Mouse (Mus musculus) right cerebral cortex, postnatal 10 days (tissue): Measurements from ENCODE around the gene Rfx2.
A peak's percentile ranks its signal among the peaks of the same experiment; 100 is the strongest.

Source experiments
- DNase-seq, 2 experiments: peaks; one replicate each; pipeline ENCODE4 v3.0.0; 2021; ENCODE audit warnings: low spot score in 2 of 2

Gene Rfx2

DNA sequence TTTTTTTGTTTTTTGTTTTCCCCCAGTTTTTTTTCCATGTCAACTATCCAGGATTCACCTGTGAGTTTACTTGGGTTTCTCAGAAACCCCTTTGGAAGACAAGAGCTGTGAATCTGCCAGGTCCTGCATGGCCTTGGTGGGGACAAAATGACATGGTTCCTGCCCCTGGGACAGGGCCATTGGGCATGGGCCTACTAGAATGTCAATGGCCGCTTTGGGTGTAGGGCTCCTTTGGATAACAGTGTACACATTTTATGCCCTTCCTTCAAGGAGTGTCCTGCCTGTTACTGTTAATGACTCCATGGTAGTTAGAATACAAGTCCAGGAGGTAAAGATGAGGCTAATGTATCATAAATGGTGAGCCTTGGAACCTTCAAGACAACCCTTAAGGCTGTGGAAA, 2.1 kb upstream of the Rfx2 start:
- no peak for DNase-seq

DNA sequence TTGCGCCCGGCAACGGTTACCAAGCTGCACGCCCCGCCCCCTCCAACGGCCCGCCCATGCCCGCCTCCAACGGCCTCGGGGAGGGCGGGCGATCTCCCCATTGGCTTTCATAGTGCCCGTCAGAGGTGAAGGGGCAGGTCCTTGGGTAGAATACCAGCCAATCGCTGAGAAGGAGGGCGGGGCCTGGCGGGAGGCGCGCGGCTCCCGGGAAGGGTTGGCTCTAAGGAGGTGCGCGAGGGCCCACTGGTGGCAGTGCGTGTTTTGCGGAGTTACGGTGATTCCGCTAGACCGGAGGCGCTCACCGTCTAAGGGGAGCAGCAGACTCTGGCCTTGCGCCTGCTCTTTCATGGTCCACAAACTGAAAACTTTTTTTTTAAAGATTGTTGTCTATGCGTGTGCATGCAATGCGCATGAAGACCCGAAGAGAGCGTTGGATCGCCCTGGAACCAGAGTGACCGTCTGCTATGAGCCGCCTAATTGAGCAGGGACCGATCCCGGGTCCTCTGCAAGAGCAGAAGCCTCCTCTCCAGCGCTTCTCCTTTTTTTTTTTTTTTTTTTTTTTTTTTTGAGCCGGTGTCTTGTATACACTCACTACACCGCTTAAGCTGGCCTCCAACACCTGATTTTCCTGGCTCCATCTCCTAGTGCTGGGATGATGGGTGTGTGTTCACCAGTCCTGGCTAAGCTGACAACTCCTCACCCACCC, 451 bp upstream of the Rfx2 start:
- peak; percentile 99 for DNase-seq

GRCm38 (mm10) chr17:56829795-56830194, 1.0 kb downstream of the Rfx2 start:
- no peak for DNase-seq

DNA sequence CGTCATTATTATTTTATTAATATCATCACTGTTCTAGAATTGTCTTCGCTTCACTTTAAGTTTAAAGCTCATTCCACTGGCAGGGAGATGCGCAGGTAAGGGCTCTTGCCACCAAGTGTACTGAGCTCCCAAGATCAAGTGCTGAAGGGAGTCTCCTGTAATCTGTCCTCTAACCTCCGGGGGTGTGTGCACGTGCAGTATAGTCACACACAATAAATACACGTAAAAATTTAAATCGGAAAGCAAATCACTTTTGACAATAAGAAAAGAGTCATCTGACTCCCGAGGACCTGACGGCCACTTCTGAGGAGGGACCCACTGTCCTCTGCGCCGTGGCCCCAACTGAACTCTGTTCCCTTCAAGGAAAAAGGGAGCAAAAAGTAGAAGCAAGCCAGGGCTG, 1.6 kb downstream of the Rfx2 start:
- no peak for DNase-seq

DNA sequence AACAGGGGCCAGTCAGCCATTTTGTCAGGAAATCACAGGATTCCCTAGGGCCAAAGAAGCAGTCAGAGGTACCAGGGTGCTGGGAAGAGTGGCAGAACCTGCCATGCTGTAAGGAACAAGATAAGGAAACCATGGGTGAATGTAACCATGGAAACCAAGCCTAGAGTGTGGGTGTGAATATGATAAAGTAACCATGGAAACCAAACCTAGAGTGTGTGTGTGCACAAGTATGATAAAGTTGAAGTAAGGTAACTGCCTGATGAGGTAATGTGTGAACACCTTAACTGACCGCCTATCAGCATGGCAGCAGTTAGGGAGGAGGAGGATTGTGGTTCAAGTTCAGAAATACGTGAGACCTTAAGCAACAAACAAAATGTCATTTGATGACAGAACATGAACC, 4.1 kb downstream of the Rfx2 start:
- no peak for DNase-seq

DNA sequence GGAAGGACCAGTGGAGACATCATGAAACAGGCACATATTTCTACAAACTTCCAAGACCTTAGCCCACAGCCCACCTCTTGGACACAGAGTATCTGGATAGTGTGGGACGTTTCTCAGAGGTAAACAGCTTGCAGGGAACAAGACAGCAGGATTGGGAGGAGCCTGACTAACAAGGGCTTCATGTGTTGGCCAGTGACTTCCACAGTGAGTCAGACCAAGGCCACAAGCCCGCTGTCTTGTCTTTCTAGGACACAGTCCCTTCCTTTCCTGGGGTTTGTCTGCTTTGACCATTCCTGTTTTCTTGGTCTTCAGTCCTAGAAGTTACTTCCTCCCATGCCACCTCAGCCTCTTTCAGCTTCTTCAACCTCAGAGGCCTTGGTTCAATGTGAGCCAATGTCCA, 7.5 kb downstream of the Rfx2 start:
- no peak for DNase-seq

GRCm38 (mm10) chr17:56822380-56822779, 8.4 kb downstream of the Rfx2 start:
- no peak for DNase-seq

DNA sequence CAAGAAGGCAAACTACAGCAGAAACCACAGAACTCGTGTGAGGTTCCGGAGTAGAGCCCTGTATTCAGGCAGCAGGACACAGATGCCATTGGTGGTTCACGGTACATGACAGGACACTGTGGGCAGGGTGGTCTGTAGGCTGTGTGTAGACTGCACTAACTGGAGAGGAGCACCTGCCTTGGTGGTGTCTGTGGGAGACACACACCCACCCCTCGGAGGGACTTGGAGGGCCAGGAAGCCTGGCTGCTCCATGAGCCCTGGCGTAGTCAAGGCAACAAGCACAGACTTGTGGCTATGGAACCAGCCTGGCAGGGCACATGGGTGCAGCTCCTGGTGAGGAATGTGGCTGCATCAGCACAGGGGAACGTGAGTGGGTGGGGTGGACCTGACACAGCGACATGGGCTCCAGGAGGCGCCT, 11.1 kb downstream of the Rfx2 start:
- no peak for DNase-seq

DNA sequence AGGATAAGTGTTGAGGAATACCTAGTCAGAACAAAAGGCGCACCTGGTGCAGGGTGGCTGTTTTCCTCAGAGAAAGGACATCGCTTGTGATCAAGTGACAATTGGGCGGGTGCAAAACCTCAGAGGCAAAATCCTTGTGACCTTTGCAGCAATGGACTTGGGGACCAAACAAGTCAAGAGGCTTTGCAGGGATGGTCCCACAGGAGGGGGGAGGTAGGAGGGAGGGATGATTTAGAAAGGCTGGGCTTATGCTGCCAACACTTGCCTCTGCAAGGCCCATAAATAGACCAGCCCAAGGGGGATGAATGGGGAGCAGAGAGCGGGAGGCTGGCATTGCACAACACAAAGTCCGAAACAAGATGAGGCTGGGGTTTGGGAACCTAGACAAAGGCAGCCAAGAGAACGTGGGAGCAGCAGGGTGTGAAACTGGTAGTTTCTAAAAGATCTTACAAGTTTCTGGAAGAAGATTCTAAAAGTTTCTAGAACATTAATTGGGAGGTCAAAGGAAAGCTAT, 11.7 kb downstream of the Rfx2 start:
- no peak for DNase-seq

- DNase-seq = no peak
Measured at GRCm38 (mm10) chr17:56818067-56818636, 12.7 kb downstream of the Rfx2 start.

GRCm38 (mm10) chr17:56815057-56815345, 15.8 kb downstream of the Rfx2 start:
- DNase-seq = no peak

DNA sequence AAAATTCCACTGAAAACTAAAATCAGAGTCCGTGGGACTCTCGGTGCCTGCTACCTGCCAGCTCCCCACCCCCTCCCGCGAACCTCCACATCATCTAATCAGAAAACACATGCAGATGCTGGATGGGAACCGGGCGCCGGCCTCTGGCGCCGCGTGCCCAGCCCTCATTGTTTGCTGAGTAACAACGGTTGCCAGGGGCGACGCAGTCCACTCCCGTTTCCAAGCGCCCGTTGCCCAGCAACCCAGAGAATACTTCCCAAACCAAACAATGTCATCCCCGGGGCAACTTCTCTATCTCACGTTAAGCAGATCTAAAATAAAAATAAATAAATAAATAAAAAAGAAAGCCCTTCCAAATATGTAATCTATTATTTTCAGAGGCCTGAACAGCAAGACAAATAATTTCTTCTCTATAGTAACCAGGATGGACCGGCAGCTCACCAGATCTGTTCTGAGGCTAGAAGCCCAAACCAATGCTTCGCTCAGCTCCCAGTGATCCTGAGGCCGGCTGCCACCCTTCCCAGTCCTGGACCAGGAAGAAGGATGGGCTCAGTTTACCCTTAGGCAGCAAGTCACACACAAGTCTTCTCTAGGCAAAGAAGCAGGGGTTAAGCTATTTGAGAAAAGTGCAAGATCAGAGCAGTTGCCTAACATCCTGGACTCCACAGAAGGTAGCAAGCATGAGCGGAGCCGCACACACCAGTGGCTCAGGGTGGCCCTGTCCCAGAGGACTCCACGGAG, 16.3 kb downstream of the Rfx2 start:
- peak; percentile 91 to 94 for DNase-seq

DNA sequence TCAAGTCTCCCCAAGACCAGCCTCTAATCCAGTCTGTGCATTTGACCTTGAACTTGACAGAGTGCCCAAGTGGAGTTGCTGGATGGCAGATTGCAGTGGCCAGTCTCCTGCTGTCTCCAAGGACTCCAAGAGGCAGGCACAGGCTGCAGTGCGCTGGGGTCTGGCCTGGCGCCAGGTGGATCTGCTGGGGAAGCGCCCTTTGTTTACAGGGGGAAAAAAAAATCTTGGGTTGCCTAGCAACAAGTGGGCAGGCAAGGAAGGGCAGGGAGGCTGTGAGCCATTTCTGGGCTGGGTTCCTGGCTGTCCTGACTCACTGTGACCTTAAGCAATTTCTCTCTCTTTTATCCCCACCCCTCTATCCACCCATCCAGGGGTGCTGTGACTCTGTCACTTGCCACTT, 20.6 kb downstream of the Rfx2 start:
- DNase-seq = peak; percentile 91

- peak; percentile 87 to 90 for DNase-seq
Measured at GRCm38 (mm10) chr17:56808518-56808917, 22.3 kb downstream of the Rfx2 start.

DNA sequence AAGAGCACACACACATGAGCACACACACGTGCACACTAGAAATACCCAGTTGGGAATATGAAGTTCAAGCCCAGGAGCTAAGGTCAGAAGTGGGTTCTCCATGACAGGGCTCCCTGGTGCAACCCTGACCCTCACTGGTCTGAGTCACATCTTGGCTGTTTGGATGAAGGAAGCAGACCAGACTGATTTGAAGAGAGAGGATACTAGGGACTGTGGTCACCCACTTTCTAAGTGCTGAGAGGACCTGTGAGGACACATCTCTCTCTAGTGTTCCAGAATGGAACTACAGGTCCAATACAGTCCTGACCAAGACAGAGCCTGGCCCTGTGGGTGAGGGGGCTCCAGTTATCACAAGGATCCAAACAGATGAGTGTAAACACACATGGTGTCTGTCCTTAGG, 25.0 kb downstream of the Rfx2 start:
- DNase-seq = no peak

DNA sequence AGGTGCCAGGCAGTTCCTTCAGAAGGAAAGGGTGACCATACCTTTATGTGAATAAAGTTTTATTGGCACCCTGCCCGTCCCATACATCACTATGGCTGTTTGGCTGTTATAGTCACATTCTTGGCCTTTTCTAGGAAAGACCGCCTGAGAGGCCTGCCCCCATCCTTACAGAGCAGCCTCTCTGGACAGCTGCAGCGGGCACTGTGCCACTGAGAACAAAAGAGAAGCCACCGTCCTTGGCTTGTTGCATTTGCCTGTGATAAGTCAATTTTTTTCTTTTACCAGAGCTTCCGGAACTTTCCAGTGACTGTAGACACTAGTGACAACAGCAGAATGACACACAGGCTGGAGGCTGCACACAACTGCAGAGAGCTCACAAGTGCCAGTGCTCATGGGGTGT, 25.9 kb downstream of the Rfx2 start:
- no peak for DNase-seq

DNA sequence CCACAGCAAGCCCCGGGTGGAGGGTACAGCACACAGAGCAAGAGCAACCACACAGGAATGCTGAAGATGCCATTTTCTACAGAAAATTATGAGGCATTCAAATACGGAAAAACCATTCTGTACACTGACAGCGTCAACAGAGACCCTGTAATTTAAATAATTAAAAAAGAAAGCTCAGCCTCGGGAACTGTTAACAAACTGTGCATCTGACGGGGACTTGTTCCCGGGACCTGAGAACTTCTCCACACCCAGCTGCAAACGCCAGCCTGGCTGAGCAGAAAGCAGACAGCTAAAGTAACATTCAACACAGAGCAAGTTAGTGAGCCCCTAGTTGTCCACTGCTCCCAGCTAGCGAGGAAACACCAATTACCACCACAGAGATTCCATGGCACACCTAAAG, 28.7 kb downstream of the Rfx2 start:
- no peak for DNase-seq

- no peak for DNase-seq
Measured at GRCm38 (mm10) chr17:56799276-56799675, 31.5 kb downstream of the Rfx2 start.

GRCm38 (mm10) chr17:56793614-56794319, 37.0 kb downstream of the Rfx2 start:
- no peak for DNase-seq

DNA sequence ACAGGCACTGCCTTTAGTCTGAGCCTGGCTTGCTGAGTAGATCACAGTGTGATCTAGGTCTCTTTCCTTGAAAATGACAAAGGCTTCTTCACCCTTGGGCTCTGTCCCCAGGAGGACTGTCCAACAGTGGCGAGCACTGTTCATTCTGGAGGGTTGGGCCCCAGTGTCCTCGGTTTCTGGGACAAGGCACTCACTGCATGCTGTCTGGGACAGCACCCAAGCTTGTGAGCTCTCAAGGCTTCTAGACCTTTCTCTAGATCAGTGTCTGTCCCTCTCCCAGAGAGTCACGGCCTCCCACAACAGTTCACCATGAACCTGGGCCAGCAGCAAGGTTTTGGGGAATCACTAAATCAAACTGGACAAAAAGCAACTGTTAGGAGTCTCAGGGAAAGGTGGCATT, 38.2 kb downstream of the Rfx2 start:
- DNase-seq = no peak

GRCm38 (mm10) chr17:56789286-56789685, 41.5 kb downstream of the Rfx2 start:
- DNase-seq = no peak

DNA sequence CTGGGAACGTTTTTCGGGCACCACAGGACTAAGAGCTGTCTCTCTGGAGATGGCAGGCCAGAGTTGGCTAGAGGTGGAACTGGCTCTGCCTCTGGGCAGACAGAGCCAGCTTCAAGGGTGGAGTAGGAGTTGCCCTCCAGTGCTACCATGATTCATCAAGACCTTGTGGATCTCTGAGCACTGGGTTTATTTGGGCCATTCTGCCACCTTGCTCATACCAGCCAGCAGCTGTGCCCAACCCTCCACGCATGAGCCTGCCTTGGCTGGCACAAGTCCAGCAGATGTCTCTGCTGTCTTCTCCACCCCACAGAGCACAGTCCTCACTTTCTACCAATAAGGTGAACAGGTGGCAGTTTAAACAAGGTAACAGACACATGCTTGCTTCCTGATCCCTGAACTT, 41.9 kb downstream of the Rfx2 start:
- no peak for DNase-seq
